Mouse (Mus musculus): Measurements from ENCODE around the gene Trak1. TPM values are rescaled to one million over a fixed set of nuclear protein-coding genes. Genes with fewer than 3 reads are reported as not detected.
A peak's percentile ranks its signal among the peaks of the same experiment; 100 is the strongest.

Gene Trak1
- total RNA-seq, 2 experiments from 2014 or later, result 25.3 to 29.7 TPM

DNA sequence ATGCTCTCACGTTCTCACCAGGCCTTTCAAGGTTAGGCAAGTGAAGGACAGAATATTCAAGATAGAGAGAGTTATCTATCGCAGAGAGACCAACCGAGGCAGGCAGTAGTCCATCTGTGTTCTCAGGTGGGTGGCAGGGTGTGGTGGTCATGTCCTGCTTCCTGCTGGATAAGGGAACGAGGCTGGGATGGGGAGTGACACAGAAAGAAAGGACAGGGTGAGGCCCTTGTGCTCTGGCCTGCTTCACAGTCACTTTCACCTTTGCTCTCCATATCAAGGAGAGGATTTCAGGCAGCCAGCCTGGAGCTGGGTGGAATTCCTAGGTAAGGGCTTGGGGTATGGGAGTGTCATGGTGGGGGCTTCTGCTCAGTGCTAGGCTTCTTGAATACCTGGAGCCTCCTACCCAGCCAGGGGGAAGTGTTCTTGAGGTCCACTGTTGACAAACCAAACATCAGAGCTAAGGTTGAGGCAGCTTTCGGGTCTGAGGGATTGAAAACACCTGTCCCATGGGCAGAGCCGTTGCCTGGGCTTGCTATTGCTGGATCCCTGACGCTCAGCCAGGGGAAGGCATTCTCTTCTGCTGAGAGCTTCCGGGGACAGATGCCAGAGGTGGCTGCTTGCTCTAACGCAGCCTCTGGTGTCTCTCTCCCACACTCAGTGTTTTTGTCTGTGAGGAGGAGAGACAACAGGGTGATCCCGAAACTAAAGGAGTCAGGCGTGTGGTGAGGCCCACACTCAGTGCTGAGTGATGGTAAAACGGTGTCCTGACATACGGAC, 159.6 kb downstream of the Trak1 start:
- no peak for ATAC-seq (replicated peaks; ENCODE audit: poor library complexity, severe bottlenecking)

DNA sequence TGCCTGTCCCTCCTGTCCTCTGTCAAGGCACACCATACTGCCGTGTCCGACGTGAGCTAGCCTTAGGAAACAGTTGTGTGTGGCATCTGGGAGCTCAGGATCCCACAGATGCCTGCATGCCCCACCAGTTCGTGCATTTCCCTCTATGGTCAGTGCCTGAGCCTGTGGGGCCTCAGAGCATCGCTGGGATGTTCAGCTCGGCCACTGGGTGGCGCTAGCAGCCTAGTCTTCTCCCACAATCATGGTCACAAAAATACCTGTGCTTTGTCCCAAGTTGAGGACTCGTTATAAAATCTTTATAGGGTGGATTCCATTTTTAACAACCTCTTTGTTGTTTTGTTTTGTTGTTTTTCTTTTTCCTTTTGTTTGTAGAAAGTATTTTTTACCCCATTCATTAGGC, 161.2 kb downstream of the Trak1 start:
- ATAC-seq (replicated peaks; ENCODE audit: poor library complexity, severe bottlenecking), result peak; percentile 71

DNA sequence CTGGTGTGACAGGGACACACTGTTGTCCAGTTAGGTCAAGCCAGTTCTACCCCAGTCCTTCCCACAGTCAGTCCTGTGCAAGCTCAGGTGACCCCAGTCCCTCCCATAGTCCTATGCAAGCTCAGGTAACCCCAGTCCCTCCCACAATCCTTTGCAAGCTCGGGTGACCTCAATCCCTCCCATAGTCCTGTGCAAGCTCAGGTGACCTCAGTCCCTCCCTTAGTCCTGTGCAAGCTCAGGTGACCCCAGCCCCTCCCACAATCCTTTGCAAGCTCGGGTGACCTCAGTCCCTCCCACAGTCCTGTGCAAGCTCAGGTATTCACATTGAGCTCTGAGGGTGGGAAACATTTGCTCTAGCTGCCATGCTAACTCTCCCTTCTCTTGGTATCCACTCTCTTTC, 162.6 kb downstream of the Trak1 start:
- ATAC-seq (replicated peaks; ENCODE audit: poor library complexity, severe bottlenecking), result no peak

DNA sequence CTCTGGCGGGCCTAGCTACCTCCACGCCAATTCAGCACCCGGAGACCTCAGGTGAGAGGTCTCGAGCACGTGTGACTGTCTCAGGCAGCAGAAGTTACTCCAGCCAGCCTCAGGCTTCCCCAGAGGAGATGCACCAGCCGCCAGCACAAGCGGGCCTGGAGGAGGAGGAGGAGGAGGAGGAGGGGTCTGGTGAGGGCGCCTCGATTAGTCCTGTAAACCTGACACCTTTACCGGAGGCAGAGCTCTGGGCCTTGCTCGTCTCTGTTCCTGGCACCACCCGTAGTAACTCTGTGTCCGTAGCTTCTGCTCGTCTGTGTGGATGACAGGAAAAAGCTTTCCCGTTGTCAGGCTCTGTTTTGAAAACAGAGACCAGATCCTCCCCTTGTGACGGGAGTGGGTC, 163.2 kb downstream of the Trak1 start:
- no peak for ATAC-seq (replicated peaks; ENCODE audit: poor library complexity, severe bottlenecking)

DNA sequence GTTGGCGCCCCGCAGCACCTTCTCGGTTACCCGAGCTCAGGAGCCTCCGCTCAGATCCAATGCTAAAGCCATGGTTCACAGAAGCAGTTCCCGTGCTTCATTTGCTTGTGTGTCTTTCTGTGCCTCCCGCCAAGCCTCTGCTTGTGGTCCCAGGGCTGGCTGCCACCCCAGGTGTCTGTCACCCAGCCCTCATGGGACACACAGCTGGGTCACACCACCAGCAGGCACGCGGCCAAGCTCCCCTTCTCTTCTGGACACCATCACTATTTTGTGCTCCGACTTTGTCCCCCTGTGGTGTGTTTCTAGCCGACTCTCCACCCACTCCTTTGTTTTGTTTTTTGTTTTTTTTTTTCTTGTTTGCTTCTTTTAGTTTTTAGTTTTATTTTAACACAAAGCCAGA, 170.2 kb downstream of the Trak1 start:
- ATAC-seq (replicated peaks; ENCODE audit: poor library complexity, severe bottlenecking), result no peak

DNA sequence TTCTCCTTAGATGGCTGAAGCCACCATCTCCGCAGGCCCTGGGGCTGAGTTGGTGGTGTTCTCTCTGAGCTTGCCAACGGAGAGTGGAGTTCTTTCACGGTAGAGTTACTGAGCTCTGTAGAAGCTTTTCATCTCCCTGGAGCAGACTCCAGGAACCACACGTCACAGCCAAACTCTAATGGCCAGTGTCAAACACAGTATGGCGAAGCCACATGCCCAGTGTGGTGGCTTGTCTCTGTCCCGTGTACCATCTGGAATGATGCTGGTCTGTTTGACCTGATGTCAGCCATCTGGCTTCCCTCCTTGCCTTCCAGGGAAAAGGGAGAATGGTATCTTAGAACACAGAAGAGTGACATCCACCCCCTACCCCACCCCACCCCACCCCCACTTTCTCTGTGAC, 172.4 kb downstream of the Trak1 start:
- no peak for ATAC-seq (replicated peaks; ENCODE audit: poor library complexity, severe bottlenecking)

DNA sequence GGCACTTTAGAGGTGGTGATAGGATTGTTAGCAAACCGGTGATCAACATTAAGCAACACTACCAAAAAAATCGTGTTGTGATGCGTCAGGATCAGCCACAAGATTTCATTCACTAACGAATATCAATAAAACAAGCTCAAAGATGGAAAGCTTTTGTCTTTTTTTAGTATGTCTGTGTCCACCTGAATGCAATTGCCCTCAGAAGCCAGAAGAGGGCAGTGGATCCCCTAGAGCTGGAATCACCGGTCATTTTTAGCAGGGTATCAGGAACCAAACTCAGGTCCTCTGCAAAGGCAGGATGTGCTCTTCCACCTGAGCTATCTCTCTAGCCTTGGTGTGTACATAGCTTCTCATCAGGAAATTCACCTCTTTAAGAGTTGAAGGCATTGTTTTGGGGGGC, 177.5 kb downstream of the Trak1 start:
- no peak for ATAC-seq (replicated peaks; ENCODE audit: poor library complexity, severe bottlenecking)

DNA sequence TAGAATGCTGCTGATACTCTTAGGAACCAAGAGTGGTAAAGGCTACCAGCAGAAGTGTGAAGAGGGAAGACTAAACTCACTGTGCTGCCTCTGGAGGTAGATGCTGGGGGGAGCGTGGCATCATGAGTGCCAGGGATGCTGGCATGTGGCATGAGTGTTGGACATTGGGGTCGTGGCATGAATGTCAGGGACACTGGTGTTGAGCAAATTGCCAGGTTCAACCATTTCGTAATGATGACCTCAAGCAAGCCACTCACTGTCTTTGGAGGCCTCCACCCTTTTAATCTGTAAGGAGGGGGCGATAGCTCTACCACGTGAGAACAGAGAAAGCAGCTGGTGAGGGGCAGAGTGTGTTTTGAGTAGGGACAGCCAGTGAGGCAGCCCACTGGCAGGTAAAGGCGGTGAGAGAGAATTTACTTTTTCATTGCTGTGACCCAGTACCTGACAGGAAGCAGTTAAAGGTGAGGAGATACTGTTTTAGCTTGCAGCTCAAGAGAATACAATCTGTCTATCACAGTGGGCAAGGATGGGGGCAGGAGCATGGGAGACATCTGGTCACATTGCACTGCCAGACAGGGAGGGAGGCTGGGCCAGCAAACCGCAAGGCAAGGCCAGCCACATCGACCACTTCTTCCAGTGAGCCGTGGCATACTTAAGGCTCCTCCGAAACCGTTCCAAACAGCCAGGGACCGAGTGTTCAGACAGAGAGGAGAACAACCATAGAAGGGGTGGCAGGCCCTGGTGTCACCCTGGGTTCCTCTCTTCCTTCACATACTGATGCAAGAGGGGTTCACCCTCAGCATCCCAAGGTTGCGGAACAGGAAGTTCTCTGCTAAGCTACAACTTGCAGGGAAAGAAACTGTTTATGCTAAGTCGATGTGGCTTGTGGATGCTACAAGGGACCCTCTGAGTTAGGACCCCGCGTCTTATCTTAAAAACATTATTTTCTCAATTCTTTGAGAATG, 178.5 kb downstream of the Trak1 start:
- peak; percentile 61 for ATAC-seq (replicated peaks; ENCODE audit: poor library complexity, severe bottlenecking)

DNA sequence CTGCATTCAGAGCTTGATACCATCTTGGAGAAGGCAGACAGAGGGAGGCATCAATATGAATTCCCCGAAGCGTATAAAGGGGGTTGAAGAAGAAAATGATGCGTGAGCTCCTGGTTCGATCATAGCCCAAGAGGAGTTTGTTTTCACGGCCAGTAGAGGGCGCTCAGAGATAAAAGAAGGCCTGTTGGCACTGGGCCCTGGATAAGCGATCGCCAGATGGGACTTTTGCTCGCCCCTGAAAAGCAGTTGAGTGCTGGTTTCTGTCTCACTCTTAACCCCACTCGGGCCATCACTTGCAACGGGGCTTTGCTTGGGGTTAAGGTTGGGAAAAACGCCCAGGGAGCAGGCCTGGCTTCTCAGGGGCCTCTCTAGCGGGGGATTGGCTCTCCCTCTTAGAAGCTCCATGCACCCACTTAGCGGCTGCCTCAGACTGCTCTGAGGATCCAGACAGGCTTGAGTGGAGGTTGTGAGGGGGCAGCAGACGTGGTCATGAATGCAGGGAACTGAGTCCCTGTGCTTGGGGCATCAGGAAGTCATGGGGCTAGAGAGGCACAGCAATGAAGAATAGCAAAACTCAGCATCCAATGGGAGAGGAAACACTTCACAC, 180.1 kb downstream of the Trak1 start:
- ATAC-seq (replicated peaks; ENCODE audit: poor library complexity, severe bottlenecking), result peak; percentile 39

DNA sequence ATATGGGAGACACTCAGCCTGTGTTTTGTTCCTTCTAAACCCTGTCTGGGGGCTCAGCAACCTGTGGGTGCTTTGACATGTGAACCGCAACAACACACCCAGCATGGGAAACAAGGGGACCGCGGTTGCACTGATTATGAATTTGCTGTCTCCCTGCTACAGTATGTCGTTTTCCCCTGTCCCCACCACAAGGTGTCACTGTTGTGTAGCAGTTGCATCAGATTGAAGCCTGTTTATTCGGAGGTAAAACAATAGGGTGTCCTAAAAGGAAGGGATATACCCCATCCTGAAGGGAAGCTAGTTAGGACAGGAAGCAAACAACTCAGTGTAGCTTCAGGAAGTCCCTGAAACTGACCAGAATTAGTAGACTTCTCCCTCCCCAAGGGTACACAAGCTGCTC, 182.2 kb downstream of the Trak1 start:
- ATAC-seq (replicated peaks; ENCODE audit: poor library complexity, severe bottlenecking), result peak; percentile 69

DNA sequence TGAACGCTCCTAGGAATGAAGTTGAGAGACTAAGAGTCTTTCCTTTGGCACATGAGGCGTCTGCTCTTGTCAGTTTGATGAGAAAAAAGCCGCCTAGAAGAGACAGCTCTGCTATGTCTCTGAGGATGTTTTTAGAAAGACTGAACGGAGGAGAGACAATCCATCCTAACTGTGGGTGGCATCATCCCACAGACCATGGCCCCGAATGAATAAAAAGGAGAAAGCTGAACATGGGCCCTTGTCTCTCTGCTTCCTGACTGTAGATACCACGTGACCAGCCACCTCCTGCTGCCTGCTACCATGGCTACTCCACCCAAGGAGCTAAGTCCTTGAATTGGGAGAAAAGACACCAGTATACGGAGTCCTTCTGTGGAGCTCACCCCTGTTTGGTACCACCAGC, 189.9 kb downstream of the Trak1 start:
- ATAC-seq (replicated peaks; ENCODE audit: poor library complexity, severe bottlenecking), result no peak

DNA sequence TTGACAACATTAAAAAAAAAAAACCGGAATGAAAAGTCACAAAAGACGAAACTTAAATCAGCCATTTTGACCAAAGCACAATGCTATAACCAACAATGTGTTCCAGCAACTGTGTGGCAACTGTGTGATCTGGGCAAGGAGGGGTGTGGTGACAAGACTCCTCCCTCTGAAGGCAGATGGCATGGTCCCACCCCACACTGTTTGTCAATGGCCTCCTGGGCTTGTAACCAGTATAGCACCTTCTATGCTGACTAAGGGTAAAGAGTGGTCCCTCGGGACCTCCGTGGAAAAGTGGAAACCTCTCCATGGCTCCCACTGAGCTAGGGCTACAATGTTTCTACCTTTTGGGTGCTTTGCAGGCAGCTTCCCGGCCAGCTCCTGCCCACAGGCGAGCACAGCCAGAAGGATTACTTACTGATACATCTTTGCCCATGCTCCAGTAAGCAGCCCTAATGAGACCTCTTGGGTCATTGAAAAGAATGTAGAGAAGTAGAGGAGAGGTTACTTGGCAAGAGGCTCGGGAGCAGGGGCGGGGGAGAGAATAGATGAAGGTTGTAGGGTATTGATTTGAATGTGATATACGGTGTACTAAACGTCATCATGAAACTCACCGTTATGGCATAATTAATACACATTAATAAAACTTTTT, 194.4 kb downstream of the Trak1 start:
- ATAC-seq (replicated peaks; ENCODE audit: poor library complexity, severe bottlenecking), result no peak

DNA sequence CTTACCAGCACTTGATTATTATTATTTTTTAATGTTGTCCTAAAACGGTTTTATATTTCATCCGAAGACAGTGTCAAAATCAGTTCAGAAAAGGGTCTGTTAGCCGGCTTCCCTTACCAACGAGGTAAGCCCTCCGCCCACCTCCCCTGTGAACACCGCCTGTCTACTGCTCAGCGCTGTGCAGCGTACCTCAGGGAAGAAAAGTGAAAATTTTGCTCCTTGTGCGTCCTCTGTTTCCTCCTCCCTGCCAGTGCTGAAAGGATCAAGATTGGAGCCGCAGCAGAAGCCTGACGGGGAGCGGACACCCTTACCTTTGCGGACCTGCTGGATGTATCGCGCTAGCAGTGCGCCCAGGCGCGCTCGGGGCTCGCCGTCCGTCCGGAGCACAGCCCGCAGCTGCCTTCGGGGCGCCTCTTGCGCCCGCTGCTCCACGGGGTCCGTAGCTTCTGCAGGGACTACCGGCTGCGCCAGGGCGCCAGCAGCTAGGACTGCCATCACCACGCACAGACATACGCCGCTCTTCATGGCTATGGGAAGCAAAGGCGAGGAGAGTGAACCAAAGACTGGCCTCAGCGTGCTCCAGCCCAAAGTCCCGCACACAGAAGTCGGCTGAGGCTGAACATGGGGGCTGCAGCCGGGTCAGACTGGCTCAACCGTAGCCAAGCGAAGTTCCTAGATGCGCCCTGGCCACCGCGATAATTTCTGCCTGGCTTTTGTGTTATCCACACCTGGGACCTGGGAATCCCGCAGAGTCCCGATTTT, 196.9 kb downstream of the Trak1 start:
- ATAC-seq (replicated peaks; ENCODE audit: poor library complexity, severe bottlenecking), result no peak

DNA sequence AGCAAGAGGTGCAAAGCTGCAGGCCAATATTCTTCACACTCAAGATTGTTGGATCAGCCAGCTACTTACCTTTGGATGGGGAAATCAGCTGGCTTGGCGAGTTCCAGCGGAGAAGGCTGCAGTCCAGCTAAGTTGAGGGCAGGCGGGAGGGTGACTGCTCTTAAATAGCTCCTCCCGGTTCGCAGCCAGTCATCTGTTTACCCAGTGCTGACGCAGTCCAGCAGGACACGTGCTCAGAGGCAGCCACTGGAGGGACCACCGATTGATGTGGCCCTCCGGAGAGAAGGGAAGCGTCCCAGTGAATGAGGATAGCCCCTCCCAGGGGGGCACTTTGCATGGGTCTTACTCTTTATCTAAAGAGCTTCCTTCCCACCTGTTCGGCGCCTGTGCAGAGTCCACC, 198.2 kb downstream of the Trak1 start, which contains the start of gene Cck:
Cck (minus strand) TSS at position 166 of the 400 bp plus-strand sequence.
- no peak for ATAC-seq (replicated peaks; ENCODE audit: poor library complexity, severe bottlenecking)

DNA sequence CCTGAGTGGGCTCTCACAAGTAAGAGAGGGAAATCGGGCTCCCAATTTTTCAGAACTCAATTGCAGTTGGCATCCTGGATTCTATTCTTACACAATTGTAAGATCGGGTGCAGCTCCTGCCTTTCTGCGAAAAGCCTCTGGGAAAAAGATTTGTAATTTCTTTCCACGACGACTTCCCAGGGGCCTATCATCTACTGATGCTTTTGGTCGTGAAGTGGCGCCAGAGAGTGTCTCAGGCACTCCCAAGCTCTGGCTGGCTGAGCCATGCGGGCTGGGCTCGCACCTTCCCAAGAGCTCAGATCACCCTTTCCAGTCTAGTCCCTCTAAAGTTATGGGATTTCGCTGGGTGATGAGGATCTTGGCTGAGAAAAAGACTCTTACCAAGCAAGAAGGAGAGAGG, 198.8 kb downstream of the Trak1 start:
- ATAC-seq (replicated peaks; ENCODE audit: poor library complexity, severe bottlenecking), result no peak

DNA sequence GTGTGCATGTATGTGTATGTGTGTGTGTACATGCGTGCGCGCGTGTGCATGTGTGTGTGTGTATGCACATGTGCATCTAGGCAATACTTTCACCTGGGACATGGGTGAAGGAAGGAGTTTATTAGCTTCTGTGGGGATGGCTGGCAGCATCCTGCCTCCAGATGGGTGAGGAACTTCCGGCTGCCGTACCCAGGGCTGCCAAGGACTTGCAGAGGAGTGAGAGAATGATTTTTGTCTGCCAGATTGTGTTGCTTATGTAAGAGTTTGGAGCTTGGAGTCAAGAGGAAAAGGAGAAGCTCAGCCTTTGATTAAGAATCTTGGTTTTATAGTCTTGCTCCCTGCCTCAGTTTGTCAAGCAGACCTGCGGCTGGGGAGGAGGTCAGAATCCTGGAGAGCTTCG, 208.0 kb downstream of the Trak1 start:
- no peak for ATAC-seq (replicated peaks; ENCODE audit: poor library complexity, severe bottlenecking)

DNA sequence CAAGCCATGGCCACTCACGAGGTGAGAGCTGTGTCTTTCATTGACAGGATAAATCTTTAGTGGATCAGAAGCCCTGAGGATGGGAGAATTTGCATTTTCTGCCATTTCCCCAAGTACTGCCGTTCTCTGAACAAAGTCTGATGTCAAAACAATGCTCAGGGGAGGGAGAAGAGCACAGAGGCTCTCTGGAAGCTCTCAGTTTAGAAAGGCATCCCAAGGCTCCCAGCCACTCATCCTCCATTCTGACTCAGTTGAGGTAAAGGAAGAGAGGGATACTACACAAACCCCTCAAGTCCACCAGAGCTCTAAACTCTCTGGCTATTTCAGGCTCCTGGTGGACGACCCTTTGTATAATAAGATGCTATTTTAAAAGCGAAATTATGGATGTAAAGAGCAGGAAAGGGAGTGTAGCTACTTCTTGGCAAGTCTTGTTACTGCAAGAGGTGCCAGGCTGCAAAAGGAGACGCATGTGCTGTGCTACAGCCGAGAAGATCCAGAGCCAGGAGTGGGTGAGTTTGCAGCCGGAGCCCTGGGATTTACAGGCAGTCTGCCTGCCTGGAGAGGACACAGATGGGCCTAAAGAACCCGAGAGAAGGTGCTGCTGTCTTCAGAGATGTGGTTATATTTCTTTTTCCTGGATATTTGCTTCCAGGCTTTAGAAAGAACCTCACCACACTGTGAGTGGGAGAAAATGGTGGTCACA, 209.3 kb downstream of the Trak1 start:
- ATAC-seq (replicated peaks; ENCODE audit: poor library complexity, severe bottlenecking), result no peak

DNA sequence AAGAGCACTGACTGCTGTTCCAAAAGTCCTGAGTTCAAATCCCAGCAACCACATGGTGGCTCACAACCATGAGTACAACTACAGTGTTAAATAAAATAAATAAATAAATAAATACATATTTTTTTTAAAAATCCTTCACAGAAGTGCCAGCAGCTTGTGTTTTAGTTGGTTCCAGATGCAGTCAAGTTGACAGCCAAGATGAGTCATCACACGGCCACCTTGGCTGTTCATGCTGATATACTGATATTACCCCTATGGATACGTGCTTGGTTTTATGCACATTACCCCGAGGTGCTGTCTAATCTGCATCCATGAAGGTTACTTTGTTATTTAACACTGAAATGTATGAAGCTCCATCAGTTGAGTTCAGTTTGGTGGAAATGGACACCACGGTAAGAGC, 214.6 kb downstream of the Trak1 start:
- ATAC-seq (replicated peaks; ENCODE audit: poor library complexity, severe bottlenecking), result no peak

DNA sequence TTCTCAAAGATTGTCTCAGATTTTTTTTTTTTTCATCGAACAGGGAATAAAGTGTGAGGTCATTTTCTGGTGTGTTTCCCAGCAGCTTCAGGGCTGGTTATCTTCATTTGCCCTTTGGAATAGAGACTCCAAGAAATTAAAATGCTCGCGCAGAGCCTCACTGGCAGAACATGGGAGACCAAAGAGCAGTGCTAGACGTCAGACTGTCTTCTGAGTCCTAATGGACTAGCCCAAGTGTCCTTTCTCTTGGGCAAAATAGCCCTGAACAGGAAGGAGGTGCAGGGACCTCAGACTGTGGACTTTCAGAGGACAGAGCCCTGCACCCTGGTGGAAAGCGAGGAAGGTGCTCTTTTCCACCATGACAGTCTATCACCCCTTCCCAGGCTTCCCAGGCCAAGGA, 217.2 kb downstream of the Trak1 start:
- ATAC-seq (replicated peaks; ENCODE audit: poor library complexity, severe bottlenecking), result no peak
